Mouse (Mus musculus) intestine, embryonic 16.5 days (tissue): ENCODE data around the gene Ppp4r3a. TPM values are rescaled to one million over a fixed set of nuclear protein-coding genes. Genes with fewer than 3 reads are reported as not detected.

ENCODE experiments used
- ATAC-seq: fragments of 200-750 bp; cut with Nextera tagmentation; 2 replicates; pipeline ENCODE4 v1.8.0; 2017; ENCODE audit warnings: moderate TSS enrichment, moderate library complexity
- H3K27ac ChIP-seq: fragments of 300-500 bp; sonication (generic); 2 replicates; pipeline ENCODE4 v1.5.1; 2014; ENCODE audit warnings: mild to moderate bottlenecking, low read length
- H3K27me3 ChIP-seq: fragments of 300-500 bp; sonication (generic); replicated peaks from 2 replicates; pipeline ENCODE4 v1.6.1; 2014; ENCODE audit warnings: low read length, control low read depth, mixed read lengths; ENCODE audit not compliant: control insufficient read depth, insufficient read depth
- H3K36me3 ChIP-seq: fragments of 300-500 bp; sonication (generic); 2 replicates; pipeline ENCODE4 v1.6.1; 2014; ENCODE audit warnings: low read length, control low read depth; ENCODE audit not compliant: control insufficient read depth, insufficient read depth
- H3K4me1 ChIP-seq: fragments of 300-500 bp; sonication (generic); 2 replicates; pipeline ENCODE4 v1.6.1; 2014; ENCODE audit warnings: low read length, control low read depth, mixed read lengths; ENCODE audit not compliant: control insufficient read depth, insufficient read depth
- H3K4me2 ChIP-seq: fragments of 300-500 bp; sonication (generic); 2 replicates; pipeline ENCODE4 v1.6.1; 2014; ENCODE audit warnings: low read depth, low read length, control low read depth
- H3K4me3 ChIP-seq: fragments of 300-500 bp; sonication (generic); 2 replicates; pipeline ENCODE4 v1.5.1; 2014; ENCODE audit warnings: mild to moderate bottlenecking, low read length
- H3K9ac ChIP-seq: fragments of 300-500 bp; sonication (generic); 2 replicates; pipeline ENCODE4 v1.6.1; 2014; ENCODE audit warnings: low read depth, low read length
- H3K9me3 ChIP-seq: fragments of 300-500 bp; sonication (generic); 2 replicates; pipeline ENCODE4 v1.6.1; 2016; ENCODE audit warnings: low read length, control low read depth; ENCODE audit not compliant: control insufficient read depth
- whole genome bisulfite sequencing: fragments of 180-500 bp; shearing (Covaris S2); extraction: QIAGEN DNeasy Blood & Tissue Kit; methylation state at CpG from one replicate; pipeline ENCODE4 v1.1.7; 2014; 5-methylcytosine and 5-hydroxymethylcytosine counted together
- polyA plus RNA-seq: library from polyadenylated mRNA; unstranded; fragments of >200 nt; fragmentation: Nextera tagmentation; extraction: Ambion mirVana; gene quantifications from 2 replicates; pipeline ENCODE4 v1.2.1, GENCODE M21; 2015

Gene Ppp4r3a
- polyA plus RNA-seq, 1 experiment from 2014 or later, result 21.9 TPM

- H3K4me2 ChIP-seq, result peak overlapping the region; percentile 15; the same call in 1 of the 2 replicates
- WGBS, result 23% methylated on average over 8 of the region's 8 CpGs
- peak; percentile 24 for ATAC-seq
These were observed 84.9 kb downstream of the Ppp4r3a start for GRCm38 (mm10) chr12:100998564-100998962.

GRCm38 (mm10) chr12:100997830-100998563 lies 85.5 kb downstream of the Ppp4r3a start:
- Histone ChIP-seq H3K36me3 (no peaks in the 10 kb centered on the region), H3K9me3 (no peaks in the 10 kb centered on the region), H3K9ac (peak overlapping the region; percentile 27; the same call in 1 of the 2 replicates), H3K4me3 (no peak overlapping the region), H3K4me2 (peak overlapping the region; percentile 15; the same call in 1 of the 2 replicates), H3K27ac (peak overlapping the region; percentile 62), H3K4me1 (peaks cover 51% of the 10 kb centered on the region), H3K27me3 (no peaks in the 10 kb centered on the region)
- 14% methylated on average over 10 of the region's 10 CpGs for WGBS
- peak; percentile 20 for ATAC-seq

More at GRCm38 (mm10) chr12:100998564-100998962, 84.9 kb downstream of the Ppp4r3a start:
- no peaks in the 10 kb centered on the region for H3K27me3 ChIP-seq
- H3K36me3 ChIP-seq, result no peaks in the 10 kb centered on the region
- H3K9ac ChIP-seq, result 0 out of 2 replicates have a peak overlapping the region, but pooled peaks have one; percentile 27
- no peaks in the 10 kb centered on the region for H3K9me3 ChIP-seq
- no peak overlapping the region for H3K4me3 ChIP-seq
- peak overlapping the region; percentile 62 for H3K27ac ChIP-seq
- peaks cover 55% of the 10 kb centered on the region for H3K4me1 ChIP-seq

DNA sequence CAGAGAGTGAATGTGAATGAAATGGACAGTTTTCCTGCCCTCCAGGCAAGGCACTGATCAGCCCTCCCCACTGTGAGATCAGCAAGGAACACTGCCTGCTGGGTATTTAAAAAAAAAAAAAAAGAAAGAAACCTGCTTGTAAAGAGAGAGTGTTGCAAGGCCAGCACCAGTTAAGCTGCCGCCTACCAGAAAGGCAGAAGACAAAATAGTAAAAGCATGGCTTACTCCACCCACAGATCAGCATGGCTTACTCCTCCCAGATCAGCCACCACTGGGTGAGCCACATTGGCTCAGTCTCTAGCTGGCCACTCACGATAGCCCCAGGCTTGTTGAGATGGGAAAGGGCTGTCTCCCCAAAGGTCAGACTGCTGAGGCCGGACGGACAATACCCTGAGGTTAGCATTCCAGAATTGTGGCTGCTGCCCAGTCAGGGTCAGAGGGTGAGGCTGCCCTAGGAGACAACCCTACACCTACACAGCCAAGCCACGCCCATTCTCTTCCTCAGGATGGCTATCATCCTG lies 87.1 kb downstream of the Ppp4r3a start:
- no peak for ATAC-seq

DNA sequence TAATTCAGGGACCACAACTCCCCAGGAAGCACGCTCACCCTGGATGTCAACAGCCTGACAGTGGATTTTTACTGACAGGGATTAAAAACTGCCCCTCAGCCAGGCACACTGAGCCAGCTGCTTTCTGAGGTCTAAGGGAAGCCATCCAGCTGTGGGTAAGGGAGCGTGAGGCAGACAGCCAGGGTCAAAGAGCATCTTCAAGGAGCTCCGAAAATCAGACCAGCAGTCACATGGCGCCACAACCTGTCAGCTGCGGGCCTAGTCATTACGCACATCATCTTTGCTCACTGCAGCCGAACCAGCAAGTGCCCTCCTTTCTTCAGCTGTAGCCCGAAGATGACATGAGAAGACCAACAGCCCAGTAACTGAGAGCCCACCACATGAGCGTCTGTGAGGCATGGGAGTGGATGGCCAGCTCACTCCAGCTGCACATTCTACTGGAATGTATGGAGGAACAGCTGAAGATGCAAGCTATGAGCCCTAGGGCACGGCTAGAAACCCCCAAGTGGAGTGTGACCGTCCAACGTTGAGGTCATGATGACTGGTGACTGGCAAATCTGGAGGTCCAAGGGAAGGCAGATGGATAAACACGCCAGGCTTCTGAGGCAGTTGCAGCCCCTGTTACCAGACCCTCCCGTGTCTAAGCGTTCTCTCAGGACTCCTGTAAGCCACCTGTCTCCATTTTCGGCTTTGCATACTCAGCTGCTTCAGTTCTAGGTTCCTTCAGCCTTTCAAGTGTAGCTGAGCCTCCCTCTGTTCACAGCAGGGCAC lies 87.7 kb downstream of the Ppp4r3a start:
- no peak overlapping the region for H3K4me3 ChIP-seq
- peaks cover 46% of the 10 kb centered on the region for H3K4me1 ChIP-seq
- no peaks in the 10 kb centered on the region for H3K9me3 ChIP-seq
- no peak overlapping the region for H3K4me2 ChIP-seq
- WGBS, result 64% methylated on average over 16 of the region's 16 CpGs
- H3K27me3 ChIP-seq, result no peaks in the 10 kb centered on the region
- 0 out of 2 replicates have a peak overlapping the region, but pooled peaks have one; percentile 34 for H3K9ac ChIP-seq
- H3K36me3 ChIP-seq, result no peaks in the 10 kb centered on the region
- no peak overlapping the region for H3K27ac ChIP-seq
- ATAC-seq, result no peak

More for the DNA sequence above, 87.1 kb downstream of the Ppp4r3a start:
- Histone ChIP-seq H3K4me2 (no peak overlapping the region), H3K36me3 (no peaks in the 10 kb centered on the region), H3K27me3 (no peaks in the 10 kb centered on the region), H3K9ac (no peak overlapping the region), H3K27ac (no peak overlapping the region), H3K4me3 (no peak overlapping the region), H3K9me3 (no peaks in the 10 kb centered on the region), H3K4me1 (peaks cover 49% of the 10 kb centered on the region)
- 61% methylated on average over 5 of the region's 5 CpGs for WGBS

- no peak overlapping the region for H3K9ac ChIP-seq
- H3K27ac ChIP-seq, result no peak overlapping the region
- no peak for ATAC-seq
- no peaks in the 10 kb centered on the region for H3K36me3 ChIP-seq
- no peak overlapping the region for H3K4me2 ChIP-seq
- H3K9me3 ChIP-seq, result no peaks in the 10 kb centered on the region
- no peaks in the 10 kb centered on the region for H3K27me3 ChIP-seq
- no peak overlapping the region for H3K4me3 ChIP-seq
- peaks cover 41% of the 10 kb centered on the region for H3K4me1 ChIP-seq
- 82% methylated on average over 3 of the region's 3 CpGs for WGBS
These were observed 89.1 kb downstream of the Ppp4r3a start for GRCm38 (mm10) chr12:100994140-100995015.

- Histone ChIP-seq H3K9ac (0 out of 2 replicates have a peak overlapping the region, but pooled peaks have one; percentile 10), H3K4me3 (no peak overlapping the region), H3K27ac (no peak overlapping the region), H3K27me3 (no peaks in the 10 kb centered on the region), H3K9me3 (no peaks in the 10 kb centered on the region), H3K36me3 (no peaks in the 10 kb centered on the region), H3K4me1 (peaks cover 28% of the 10 kb centered on the region), H3K4me2 (no peak overlapping the region)
- 60% methylated on average over 3 of the region's 3 CpGs for WGBS
- ATAC-seq, result no peak
These were observed 90.4 kb downstream of the Ppp4r3a start for GRCm38 (mm10) chr12:100993146-100993545.

DNA sequence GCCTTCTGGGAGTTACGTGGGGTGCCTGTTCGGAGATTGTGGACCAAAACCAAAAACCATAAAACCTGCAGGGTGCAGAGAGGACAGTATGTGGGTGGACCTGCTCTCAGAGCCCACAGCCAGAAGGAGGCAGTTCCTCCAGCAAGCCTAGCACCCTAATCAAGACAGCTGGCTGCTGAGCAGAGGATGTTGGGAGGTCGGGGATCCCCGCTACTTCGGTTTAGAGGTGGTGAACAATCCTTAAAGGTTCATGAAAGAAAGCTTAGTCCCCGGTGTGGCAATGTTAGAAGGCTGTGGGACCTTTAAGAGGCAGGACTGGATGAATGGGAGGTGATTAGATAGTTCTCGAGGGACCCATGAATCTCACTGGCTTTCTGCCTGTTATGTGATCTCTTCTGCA lies 91.0 kb downstream of the Ppp4r3a start:
- no peaks in the 10 kb centered on the region for H3K27me3 ChIP-seq
- peaks cover 22% of the 10 kb centered on the region for H3K4me1 ChIP-seq
- no peaks in the 10 kb centered on the region for H3K36me3 ChIP-seq
- H3K4me2 ChIP-seq, result no peak overlapping the region
- ATAC-seq, result no peak
- 83% methylated on average over 7 of the region's 7 CpGs for WGBS
- H3K27ac ChIP-seq, result no peak overlapping the region
- H3K4me3 ChIP-seq, result no peak overlapping the region
- no peak overlapping the region for H3K9ac ChIP-seq
- H3K9me3 ChIP-seq, result no peaks in the 10 kb centered on the region

DNA sequence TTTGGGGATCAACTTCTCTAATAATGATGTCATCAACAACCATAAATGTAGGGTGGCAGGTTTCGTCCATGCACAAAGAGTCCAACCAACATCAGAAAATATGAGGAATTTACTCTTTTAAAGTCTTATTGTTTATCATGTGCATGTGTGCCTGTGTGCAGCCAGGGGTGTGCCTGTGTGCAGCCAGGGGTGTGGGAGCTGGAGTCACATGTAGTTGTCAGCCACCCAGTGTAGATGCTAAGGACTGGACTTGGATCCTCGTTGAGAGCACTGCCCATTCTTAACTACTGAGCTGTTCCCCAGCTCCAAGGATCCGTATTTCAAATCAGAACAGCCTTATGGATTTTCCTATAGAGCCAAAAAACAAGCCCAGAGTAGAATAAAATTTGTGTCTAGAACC lies 92.4 kb downstream of the Ppp4r3a start:
- no peak overlapping the region for H3K4me2 ChIP-seq
- H3K36me3 ChIP-seq, result no peaks in the 10 kb centered on the region
- 69% methylated on average over 3 of the region's 3 CpGs for WGBS

More for the DNA sequence above, 92.4 kb downstream of the Ppp4r3a start:
- H3K9me3 ChIP-seq, result no peaks in the 10 kb centered on the region
- H3K27me3 ChIP-seq, result no peaks in the 10 kb centered on the region
- no peak overlapping the region for H3K4me3 ChIP-seq
- peaks cover 22% of the 10 kb centered on the region for H3K4me1 ChIP-seq
- H3K9ac ChIP-seq, result no peak overlapping the region
- no peak overlapping the region for H3K27ac ChIP-seq
- 0 out of 2 replicates have a peak, but pooled peaks have one; percentile 43 for ATAC-seq
